Mouse (Mus musculus) T-helper 1 cell (primary cell): ENCODE results near the gene Zfp276.

Experiments
- in situ Hi-C: fragments of 300-600 bp; cut with MboI, MseI; formaldehyde crosslinking; loops from one replicate; pipeline ENCODE4 v1.15.1; 2025; ENCODE audit warnings: high pct_unique_total_duplicates

The Zfp276 gene

DNA sequence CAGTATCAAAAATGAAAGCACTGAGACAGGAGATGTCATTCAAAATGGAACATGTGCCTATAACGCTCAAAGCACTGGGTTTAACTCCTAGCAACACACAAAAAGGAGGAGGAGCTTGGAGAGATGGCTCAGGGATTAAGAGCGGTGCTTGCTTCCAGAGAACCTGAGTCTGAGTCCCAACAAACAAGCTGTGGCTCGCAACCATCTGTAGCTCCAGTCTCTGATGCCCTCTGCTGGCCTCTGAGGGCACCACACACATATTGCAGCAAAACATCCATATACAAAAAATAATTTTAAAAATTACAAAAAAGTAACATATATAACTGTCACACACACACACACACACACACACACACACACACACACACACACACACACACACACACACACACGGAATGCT, 36.2 kb downstream of the Zfp276 start:
- in situ Hi-C loops = no loop called here

DNA sequence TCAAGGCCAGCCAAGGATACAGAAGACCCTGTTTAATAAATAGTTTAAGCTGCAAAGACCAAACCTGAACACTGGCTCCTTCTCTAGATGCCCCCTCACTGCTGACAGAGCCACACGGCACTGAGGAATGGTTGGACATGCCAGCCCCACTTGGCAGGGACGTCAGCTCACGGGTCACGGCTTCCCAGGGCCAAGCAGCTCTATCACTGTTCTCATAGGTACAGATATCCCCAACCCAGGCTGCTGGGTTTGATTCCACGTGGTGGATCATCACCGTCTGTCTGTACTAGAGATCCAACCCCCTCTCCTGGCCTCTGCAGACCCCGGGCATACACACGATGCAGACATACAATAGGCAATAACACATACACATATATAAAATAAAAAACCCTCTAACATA, 36.7 kb downstream of the Zfp276 start:
- in situ Hi-C loops = no loop called here

DNA sequence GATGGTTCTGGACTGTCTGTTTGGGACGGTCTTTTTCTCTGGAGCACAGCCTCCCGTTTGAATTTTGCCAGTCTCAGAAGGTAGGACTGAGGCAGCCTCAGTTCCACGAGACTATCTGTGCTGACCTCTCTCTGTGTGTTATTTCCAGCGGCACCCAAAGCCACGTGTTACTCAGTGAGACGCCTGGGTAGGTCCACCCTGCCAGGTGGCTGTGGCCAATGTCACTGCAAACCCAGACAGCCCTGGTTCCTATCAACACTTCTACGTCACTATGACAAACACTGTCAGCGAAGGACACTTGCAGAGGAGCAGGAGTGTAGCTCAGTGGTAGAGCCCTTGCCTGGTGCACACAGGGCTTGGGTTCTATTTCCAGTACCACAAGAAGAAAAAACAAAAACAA, 37.7 kb downstream of the Zfp276 start:
- in situ Hi-C loops = no loop called here

DNA sequence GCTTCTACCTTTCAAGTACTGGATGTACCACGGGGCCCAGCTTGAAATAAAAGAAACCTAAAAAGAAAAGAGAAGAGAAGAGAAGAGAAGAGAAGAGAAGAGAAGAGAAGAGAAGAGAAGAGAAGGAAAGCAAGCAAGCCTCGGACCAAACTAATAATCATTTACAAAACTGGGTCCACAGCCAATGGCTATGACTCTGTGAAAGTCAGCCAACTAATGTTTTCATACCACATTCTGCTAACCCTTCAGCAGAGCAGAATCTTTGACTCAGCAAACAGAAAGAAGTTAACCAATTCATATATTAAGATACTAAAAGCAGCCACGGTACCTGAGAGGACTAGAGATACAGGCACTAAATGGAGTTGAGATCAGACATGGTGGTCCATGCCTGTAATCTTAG, 38.3 kb downstream of the Zfp276 start:
- in situ Hi-C loops = no loop called here

DNA sequence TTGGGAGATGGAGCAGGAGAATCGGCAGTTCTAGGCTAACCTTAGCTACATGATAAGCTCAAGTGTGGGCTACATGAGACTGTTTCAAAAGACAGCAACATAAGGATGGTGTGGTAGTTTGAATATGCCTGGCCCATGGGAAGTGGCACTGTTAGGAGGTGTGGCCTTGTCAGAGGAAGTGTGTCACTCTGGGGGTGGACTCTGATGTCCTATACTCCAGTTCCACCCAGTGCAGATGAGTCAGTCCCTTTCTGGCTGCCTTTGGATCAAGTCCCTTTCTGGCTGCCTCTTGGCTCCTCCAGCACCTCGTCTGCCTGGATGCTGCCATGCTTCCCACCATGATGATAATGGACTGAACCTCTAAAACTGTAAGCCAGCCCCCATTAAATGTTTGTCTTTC, 38.8 kb downstream of the Zfp276 start:
- in situ Hi-C loops = no loop called here

DNA sequence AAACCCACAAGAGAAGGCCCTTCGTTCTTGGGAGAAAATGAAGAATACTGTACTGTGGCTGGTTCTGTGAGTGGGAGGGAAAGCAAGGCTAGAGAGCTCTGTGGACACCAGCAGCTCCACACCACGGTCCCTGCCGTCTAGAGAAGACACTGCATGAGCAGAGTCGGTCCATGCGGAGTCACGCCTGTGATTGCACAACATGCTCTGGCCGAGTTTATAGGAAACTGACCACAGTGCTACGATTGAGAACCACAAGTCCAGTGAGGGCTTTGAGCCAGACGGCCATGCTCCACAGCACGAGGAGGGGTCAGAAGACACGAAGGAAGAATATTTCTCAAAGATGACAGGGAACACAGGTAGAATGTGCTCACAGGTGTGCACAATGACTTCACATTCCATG, 44.3 kb downstream of the Zfp276 start:
- in situ Hi-C loops = no loop called here

DNA sequence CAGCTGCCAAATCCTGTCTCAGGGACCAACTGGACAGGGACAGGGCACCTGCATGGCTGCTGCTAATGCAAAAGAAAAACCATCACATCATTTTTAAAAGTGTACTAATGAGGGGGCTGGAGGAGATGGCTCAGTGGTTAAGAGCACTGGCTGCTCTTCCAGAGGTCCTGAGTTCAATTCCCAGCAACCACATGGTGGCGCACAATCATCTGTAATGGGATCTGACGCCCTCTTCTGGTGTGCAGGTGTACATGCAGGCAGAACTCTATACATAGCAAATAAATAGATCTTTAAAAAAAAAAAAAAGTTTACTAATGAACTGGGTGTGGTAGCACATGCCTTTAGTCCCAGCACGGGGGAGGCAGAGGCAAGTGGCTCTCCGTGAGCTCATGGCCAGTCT, 54.7 kb downstream of the Zfp276 start:
- in situ Hi-C loops = no loop called here

DNA sequence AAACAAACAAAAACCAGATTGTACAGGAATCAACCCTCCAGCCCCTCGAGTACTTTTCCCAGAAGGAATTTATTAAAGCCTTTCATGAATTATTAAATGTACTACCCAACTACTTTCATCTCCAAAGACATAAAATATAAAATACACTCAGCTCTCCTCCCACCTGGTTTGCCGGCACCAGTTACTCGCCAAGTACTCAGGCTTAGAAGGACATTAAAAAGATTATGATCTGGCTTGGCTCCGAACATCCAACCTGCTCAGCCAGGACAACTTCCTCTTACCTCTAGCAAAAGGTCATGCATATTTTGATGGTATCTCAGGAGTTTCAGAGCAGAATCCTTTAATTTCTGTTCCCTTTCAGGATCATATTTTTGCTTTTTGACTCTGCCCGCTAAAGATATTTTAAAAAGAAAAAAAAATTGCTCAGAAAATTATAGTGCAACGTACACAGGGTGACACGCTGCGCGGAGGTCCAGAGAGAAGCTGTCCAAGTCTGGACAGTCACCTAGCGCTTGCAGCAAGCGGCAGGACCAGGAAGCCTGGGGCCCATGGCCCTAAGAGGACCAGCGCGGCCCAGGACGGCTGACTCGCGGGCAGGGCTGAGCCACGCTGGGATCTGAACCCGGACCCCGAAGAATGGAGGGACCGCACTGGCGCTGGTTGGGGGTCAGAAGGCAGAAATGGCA, 63.9 kb downstream of the Zfp276 start:
- in situ Hi-C loops = no loop called here

DNA sequence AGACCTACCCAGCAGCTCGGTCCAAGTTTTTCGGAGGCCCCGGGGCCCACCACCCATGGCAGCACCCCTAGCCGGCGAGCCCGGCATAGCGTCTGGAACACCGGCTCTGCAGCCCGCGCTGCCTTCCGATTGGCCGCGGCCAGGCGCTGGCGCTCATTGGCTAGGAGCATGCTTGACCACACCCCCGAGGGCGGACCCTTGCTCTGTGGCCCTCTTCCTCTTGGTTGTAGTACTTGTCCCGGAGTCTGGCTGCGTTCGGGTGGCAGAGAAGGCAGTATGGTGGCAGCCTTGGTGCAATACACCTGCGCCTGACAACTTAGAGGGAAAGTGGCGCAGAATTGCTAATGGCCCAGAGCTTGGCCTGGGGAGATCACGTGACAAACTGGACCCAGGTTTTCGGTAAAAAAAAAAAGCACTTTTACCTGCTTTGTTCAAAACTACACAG, 64.5 kb downstream of the Zfp276 start, which contains the start of gene Fanca:
TSS of gene Fanca (minus strand) at position 110 of the 445 bp plus-strand sequence.
- in situ Hi-C loops = no loop called here
